Mouse (Mus musculus) splenic B cell, adult 2 months (primary cell): ENCODE measurements around the gene Lgi4.

Experiments used
- DNase-seq: peaks from one replicate; pipeline ENCODE4 v3.0.0-alpha.2; 2011; ENCODE audit warnings: low read depth, low spot score
- H3K27me3 ChIP-seq: 2 replicates; pipeline ENCODE4 v1.6.1; 2012; ENCODE audit warnings: mild to moderate bottlenecking, low read length, moderate library complexity, mixed read lengths; ENCODE audit not compliant: control insufficient read depth, poor library complexity, insufficient read depth, severe bottlenecking
- H3K36me3 ChIP-seq: 2 replicates; pipeline ENCODE4 v1.6.1; 2012; ENCODE audit warnings: mild to moderate bottlenecking, low read length, moderate library complexity, mixed read lengths; ENCODE audit not compliant: control insufficient read depth, poor library complexity, insufficient read depth, severe bottlenecking

Lgi4 gene

GRCm38 (mm10) chr7:31041662-31042315, 17.4 kb upstream of the Lgi4 start:
- H3K36me3 ChIP-seq: peaks cover 2% of the 10 kb centered on the region; the same call in 1 of the 2 replicates
- no peaks in the 10 kb centered on the region for H3K27me3 ChIP-seq
- DNase-seq: peak; percentile 65

GRCm38 (mm10) chr7:31042431-31042910, 16.7 kb upstream of the Lgi4 start, which contains the start of gene Fxyd5:
Fxyd5 (minus strand) TSS chr7:31042481.
- H3K36me3 ChIP-seq: 0 out of 2 replicates have a peak, but pooled peaks cover 2% of the 10 kb centered on the region
- H3K27me3 ChIP-seq: no peaks in the 10 kb centered on the region
- DNase-seq: no peak

DNA sequence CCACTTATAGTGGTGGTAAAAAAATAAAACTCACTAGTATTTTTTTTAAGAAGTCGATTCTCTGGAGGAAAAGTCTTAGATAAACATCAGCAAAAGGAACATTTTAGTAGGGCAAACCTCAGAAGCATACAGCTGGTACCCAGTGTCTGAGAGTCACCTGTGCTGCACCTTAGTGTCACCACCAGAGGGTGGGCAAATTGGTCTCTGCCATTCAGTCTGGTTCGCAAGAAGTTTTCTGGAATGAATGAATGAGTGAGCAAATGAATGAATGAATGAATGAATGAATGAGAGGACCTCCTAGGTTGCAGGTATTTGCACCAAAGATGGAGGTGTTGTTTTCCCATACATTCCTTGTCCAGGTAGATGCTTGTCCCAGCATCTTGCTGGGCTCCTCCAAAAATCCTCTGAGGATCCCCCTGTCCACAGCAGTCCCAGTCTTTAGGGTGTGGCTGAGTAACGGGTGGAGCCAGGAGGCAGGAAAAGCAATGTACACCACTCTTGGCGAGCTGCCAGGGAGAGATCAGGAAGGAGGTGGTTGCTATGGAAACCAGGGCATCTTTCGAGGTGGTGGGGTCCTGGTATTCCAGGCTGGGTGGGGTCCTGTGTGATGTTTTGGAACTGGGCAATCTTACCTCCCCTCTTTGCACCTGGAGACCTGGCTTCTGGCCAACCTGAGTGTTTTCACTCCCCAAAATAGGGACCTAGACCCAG, 9.9 kb upstream of the Lgi4 start:
- no peak for DNase-seq
- no peaks in the 10 kb centered on the region for H3K27me3 ChIP-seq

DNA sequence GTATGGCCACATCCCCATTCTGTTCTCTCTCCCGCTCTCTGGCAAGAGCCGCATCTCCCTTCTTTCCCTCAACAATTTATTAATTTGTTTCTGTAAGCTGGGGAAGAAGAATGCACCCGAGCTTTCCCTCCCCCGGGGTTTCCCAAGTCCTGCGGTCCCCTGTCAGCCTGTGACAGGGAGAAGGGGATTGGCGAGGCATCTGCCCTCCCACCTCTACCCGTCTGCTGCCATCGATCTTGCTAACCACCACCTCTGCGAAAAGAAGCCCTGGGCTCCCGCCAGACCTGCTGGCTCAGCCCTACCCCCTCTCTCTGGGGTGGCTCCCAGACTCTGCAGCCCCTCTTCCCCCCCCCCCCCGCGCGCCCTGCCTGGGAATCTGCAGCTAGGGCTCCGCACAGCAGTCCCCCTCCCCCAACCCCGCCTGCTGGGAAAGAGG, 9.3 kb upstream of the Lgi4 start:
- DNase-seq: no peak
- no peaks in the 10 kb centered on the region for H3K36me3 ChIP-seq
- H3K27me3 ChIP-seq: no peaks in the 10 kb centered on the region

More for the DNA sequence above, 9.9 kb upstream of the Lgi4 start:
- H3K36me3 ChIP-seq: no peaks in the 10 kb centered on the region

GRCm38 (mm10) chr7:31050487-31050886, 8.7 kb upstream of the Lgi4 start:
- DNase-seq: no peak
- no peaks in the 10 kb centered on the region for H3K36me3 ChIP-seq
- H3K27me3 ChIP-seq: no peaks in the 10 kb centered on the region

GRCm38 (mm10) chr7:31050921-31051320, 8.2 kb upstream of the Lgi4 start:
- no peaks in the 10 kb centered on the region for H3K36me3 ChIP-seq
- DNase-seq: peak; percentile 34
- no peaks in the 10 kb centered on the region for H3K27me3 ChIP-seq

DNA sequence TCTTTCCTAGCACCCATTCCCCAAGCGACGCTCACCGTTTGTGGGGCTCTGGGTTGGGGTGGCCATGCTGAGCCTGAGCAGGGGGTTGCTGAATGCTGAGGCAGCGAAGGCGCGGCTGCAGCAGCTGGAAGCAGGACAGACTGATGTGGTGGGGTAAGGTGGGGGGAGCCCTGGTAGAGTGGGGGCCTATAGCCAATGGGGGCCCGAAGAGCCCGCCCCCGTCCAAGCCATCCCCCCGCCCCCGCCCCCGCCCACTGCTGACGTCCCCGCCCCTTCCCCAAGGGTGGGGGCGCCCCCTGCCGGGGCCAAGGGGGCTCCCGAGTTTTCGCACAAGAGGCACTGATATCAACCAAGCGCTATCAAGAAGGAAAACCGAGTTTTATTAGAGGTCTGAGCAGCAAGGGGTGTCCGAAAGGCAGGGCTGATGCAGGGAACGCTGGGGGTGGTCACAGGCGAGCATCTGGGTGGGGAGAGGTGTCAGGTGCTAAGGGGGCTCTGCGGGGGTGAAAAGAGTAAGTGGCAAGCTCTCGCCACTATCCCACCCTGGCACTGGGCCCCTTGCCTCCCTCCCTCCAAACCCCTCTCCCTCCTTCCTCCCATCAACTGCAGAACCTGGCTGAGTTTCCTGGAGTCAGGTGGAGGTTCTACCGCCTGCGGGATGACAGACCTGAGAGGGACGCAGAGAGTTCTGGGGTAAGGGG, 7.7 kb upstream of the Lgi4 start, which contains the start of gene Fxyd7:
TSS of gene Fxyd7 (minus strand) at position 147 of the 701 bp plus-strand sequence.
- DNase-seq: no peak
- no peaks in the 10 kb centered on the region for H3K27me3 ChIP-seq

DNA sequence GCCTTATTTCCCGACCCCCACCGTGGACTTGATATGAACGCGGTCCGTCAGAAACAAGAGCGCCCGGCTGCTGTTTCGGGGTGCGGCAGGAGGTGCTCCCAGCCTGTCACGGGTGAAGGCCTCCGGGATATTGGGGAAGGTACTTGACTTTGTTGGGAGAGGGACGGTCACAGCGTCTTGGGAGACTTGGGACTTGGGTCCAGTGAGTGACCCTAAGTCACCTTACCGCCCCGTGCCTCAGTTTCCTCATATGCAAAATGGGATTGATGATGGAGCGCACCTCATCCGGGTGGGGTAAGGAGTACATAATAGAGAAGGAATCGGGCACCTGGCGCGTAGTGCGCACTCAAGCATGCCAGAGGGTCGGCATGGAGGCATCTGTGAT, 6.9 kb upstream of the Lgi4 start:
- Histone ChIP-seq H3K36me3 (no peaks in the 10 kb centered on the region), H3K27me3 (no peaks in the 10 kb centered on the region)
- no peak for DNase-seq

More for the DNA sequence above, 7.7 kb upstream of the Lgi4 start, which contains the start of gene Fxyd7:
- no peaks in the 10 kb centered on the region for H3K36me3 ChIP-seq

DNA sequence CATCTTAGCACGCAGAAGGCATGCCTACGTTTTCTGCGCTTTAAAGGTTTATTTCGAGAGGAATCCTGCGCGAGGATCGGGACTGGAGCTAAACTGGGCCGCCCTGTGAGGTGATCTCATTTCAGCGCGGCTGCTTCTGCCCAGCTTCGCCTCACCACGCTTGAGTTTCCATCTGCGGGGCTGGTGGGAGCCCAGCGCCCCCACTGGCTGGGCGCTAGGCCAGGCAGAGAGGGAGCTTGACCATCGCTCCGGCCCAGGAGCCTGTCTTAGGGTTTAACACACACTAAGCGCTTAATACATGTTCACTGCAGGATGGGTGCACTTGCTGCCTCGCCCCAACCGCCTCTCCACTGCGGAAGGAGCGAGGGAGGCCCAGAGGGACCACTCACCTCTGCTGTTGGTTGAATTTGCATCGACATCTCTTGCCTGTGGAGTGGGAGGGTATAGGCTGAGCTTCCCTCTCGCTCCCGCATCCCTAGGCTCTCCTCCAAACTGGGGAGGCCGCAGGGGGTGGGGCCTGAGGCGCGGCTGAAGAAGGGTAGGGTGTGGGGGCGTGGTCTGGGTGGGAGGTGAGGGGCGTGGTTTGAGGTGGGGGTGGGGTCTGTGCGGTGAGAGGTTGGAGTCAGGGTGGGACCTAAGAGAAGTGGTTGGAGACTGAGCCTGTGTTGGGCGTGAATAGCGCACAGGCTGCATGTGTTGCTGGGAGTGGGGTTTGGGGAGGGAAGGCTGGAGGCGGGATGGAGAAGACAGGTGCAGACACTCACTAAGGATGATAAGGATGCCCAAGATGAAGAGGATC, 6.3 kb upstream of the Lgi4 start:
- no peaks in the 10 kb centered on the region for H3K27me3 ChIP-seq
- H3K36me3 ChIP-seq: no peaks in the 10 kb centered on the region
- DNase-seq: peak; percentile 52

DNA sequence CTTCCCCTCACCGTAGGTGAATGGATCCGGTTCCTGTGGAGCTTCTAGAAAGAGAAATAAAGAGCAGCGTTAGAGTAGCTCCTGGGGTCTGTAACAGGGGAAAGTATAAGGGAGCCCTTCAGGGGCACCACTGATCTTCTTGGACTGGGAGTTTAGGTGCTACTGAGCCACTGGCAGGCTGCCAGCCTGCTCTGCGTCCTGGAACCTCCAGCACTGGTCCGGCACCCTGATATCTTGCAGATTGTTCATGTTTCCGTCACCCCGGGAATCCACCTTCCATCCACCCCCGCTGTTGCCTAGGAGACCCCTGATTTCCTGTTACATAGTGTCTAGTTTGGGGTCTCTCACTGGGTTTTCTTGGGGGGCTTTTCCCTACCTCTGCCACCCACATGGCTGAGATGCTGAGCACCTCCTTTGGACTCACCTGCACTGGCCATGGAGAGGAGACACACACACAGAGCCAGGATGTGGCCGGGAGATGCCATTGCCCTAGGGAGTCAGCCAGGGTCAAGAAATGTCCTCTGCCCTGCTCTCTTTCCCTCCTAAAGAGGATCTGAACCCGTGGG, 5.2 kb upstream of the Lgi4 start:
- H3K27me3 ChIP-seq: no peaks in the 10 kb centered on the region
- no peak for DNase-seq
- no peaks in the 10 kb centered on the region for H3K36me3 ChIP-seq

DNA sequence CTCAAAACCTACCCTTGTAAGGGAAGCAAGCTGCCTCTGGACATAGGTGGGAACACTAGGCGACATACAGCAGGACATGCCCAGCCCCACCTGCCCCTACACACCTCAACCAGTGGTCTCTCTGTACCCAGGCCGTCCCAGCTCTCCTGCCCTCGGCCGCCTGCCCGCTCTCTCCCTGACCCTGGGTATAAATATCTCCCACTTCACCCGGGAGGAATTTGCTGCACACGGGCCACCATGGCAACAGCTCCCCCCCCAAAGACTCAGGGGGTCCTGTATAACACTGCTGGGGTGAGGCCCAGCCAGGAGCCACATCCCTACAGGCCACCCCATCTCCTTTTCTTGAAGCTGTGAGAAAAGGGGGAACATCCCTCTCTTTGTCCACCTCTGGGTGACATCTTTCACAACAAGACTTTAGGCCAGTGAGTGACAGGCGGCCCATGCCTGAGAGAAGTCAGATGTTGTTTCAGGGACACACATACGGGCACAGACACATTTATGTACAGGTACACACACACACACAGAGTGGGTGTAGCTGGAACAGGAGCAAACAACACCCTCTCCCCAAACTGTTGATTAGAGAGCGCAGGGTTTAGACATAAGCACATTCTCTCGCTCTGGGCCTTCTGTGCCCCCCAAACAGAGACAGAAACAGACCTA, 4.4 kb upstream of the Lgi4 start:
- Histone ChIP-seq H3K27me3 (no peaks in the 10 kb centered on the region), H3K36me3 (no peaks in the 10 kb centered on the region)
- DNase-seq: no peak

GRCm38 (mm10) chr7:31055354-31055824, 3.8 kb upstream of the Lgi4 start:
- H3K36me3 ChIP-seq: no peaks in the 10 kb centered on the region
- no peaks in the 10 kb centered on the region for H3K27me3 ChIP-seq
- no peak for DNase-seq

GRCm38 (mm10) chr7:31055883-31056282, 3.3 kb upstream of the Lgi4 start:
- Histone ChIP-seq H3K36me3 (no peaks in the 10 kb centered on the region), H3K27me3 (no peaks in the 10 kb centered on the region)
- no peak for DNase-seq
